Mouse (Mus musculus) embryonic facial prominence, embryonic 13.5 days (tissue): ENCODE data around the gene Fibin. TPM values are rescaled to one million over a fixed set of nuclear protein-coding genes. Genes with fewer than 3 reads are reported as not detected.

ENCODE experiments used
- ATAC-seq: fragments of 200-750 bp; cut with Nextera tagmentation; 2 replicates; pipeline ENCODE4 v1.8.0; 2017; ENCODE audit warnings: low read depth; ENCODE audit not compliant: insufficient number of reproducible peaks, insufficient read depth, low FRiP score, low TSS enrichment
- H3K27ac ChIP-seq: fragments of 300-500 bp; sonication (generic); 2 replicates; pipeline ENCODE4 v1.5.1; 2015; ENCODE audit warnings: moderate library complexity, mild to moderate bottlenecking, inconsistent platforms
- H3K27me3 ChIP-seq: fragments of 300-500 bp; sonication (generic); 2 replicates; pipeline ENCODE4 v1.6.1; 2015; ENCODE audit warnings: mild to moderate bottlenecking, inconsistent platforms
- H3K36me3 ChIP-seq: fragments of 300-500 bp; sonication (generic); 2 replicates; pipeline ENCODE4 v1.6.1; 2015; ENCODE audit warnings: mild to moderate bottlenecking, inconsistent platforms
- H3K4me1 ChIP-seq: fragments of 300-500 bp; sonication (generic); 2 replicates; pipeline ENCODE4 v1.6.1; 2015; ENCODE audit warnings: inconsistent platforms
- H3K4me2 ChIP-seq: fragments of 300-500 bp; sonication (generic); 2 replicates; pipeline ENCODE4 v1.6.1; 2015; ENCODE audit warnings: moderate library complexity, mild to moderate bottlenecking, inconsistent platforms
- H3K4me3 ChIP-seq: fragments of 300-500 bp; sonication (generic); 2 replicates; pipeline ENCODE4 v1.5.1; 2015; ENCODE audit warnings: mild to moderate bottlenecking, inconsistent platforms
- H3K9ac ChIP-seq: fragments of 300-500 bp; sonication (generic); 2 replicates; pipeline ENCODE4 v1.6.1; 2015; ENCODE audit warnings: mild to moderate bottlenecking, inconsistent platforms
- H3K9me3 ChIP-seq: fragments of 300-500 bp; sonication (generic); 2 replicates; pipeline ENCODE4 v1.6.1; 2016; ENCODE audit warnings: inconsistent platforms
- WGBS: fragments of 180-500 bp; shearing (Covaris S2); methylation state at CpG from one replicate; pipeline ENCODE4 v1.1.7; 2015; ENCODE audit warnings: mixed read lengths; 5-methylcytosine and 5-hydroxymethylcytosine counted together
- polyA plus RNA-seq: library from polyadenylated mRNA; unstranded; fragments of >200 nt; fragmentation: Nextera tagmentation; extraction: Ambion mirVana; gene quantifications from 2 replicates; pipeline ENCODE4 v1.2.1, GENCODE M21; 2015

Fibin gene
- polyA plus RNA-seq, 1 experiment from 2014 or later, result 66.1 TPM

- no peak overlapping the region for H3K4me2 ChIP-seq
- H3K4me3 ChIP-seq, result no peak overlapping the region
- no peak for ATAC-seq
- H3K9ac ChIP-seq, result no peak overlapping the region
- H3K27me3 ChIP-seq, result peaks cover 5% of the 10 kb centered on the region; the same call in 1 of the 2 replicates
- peaks cover 14% of the 10 kb centered on the region for H3K4me1 ChIP-seq
- peak overlapping the region; percentile 17; the same call in 1 of the 2 replicates for H3K27ac ChIP-seq
- no peaks in the 10 kb centered on the region for H3K9me3 ChIP-seq
- WGBS, result 65% methylated on average over 3 of the region's 3 CpGs
- H3K36me3 ChIP-seq, result no peaks in the 10 kb centered on the region
Measured at GRCm38 (mm10) chr2:110363855-110364254, 872 bp upstream of the Fibin start.

- peaks cover 5% of the 10 kb centered on the region; the same call in 1 of the 2 replicates for H3K4me1 ChIP-seq
- peak overlapping the region; percentile 34; the same call in 1 of the 2 replicates for H3K27ac ChIP-seq
- no peaks in the 10 kb centered on the region for H3K9me3 ChIP-seq
- no peak overlapping the region for H3K9ac ChIP-seq
- 86% methylated on average over 5 of the region's 5 CpGs for WGBS
- ATAC-seq, result no peak
- H3K4me3 ChIP-seq, result no peak overlapping the region
- no peak overlapping the region for H3K4me2 ChIP-seq
- H3K27me3 ChIP-seq, result no peaks in the 10 kb centered on the region
- no peaks in the 10 kb centered on the region for H3K36me3 ChIP-seq
Measured at GRCm38 (mm10) chr2:110353302-110353970, 9.5 kb downstream of the Fibin start.

DNA sequence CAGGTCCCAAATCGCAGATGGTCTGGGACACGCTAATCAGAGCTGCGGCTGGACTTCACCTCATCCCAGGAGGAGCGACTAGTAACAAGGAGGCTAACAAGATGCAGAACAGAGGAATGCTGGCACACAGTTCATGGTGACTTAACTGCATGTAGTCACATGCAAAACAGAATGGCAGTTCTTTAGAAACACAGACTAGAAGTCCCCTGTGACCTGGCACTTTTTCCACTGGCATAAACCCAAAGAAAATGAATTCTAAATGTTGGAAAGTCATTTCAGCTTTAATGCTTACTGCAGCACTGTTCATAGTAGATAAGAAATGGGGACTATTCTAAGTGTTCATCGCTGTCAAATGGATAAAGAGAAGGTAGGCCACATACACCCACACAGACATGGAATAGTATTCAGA is 11.1 kb downstream of the Fibin start:
- H3K27ac ChIP-seq, result peak overlapping the region; percentile 39; the same call in 1 of the 2 replicates
- H3K27me3 ChIP-seq, result no peaks in the 10 kb centered on the region
- H3K9ac ChIP-seq, result no peak overlapping the region
- no peak overlapping the region for H3K4me2 ChIP-seq
- peaks cover 5% of the 10 kb centered on the region; the same call in 1 of the 2 replicates for H3K4me1 ChIP-seq
- no peaks in the 10 kb centered on the region for H3K9me3 ChIP-seq
- no peaks in the 10 kb centered on the region for H3K36me3 ChIP-seq
- 39% methylated on average over 5 of the region's 5 CpGs for WGBS
- no peak for ATAC-seq
- H3K4me3 ChIP-seq, result no peak overlapping the region

GRCm38 (mm10) chr2:110351406-110351805 is 11.6 kb downstream of the Fibin start:
- no peak for ATAC-seq
- no peaks in the 10 kb centered on the region for H3K36me3 ChIP-seq
- no peaks in the 10 kb centered on the region for H3K27me3 ChIP-seq
- no peak overlapping the region for H3K4me2 ChIP-seq
- H3K9me3 ChIP-seq, result no peaks in the 10 kb centered on the region
- peak overlapping the region; percentile 39; the same call in 1 of the 2 replicates for H3K27ac ChIP-seq
- no peak overlapping the region for H3K9ac ChIP-seq
- H3K4me3 ChIP-seq, result no peak overlapping the region
- 42% methylated on average over 1 of the region's 1 CpGs for whole genome bisulfite sequencing
- peaks cover 5% of the 10 kb centered on the region; the same call in 1 of the 2 replicates for H3K4me1 ChIP-seq

DNA sequence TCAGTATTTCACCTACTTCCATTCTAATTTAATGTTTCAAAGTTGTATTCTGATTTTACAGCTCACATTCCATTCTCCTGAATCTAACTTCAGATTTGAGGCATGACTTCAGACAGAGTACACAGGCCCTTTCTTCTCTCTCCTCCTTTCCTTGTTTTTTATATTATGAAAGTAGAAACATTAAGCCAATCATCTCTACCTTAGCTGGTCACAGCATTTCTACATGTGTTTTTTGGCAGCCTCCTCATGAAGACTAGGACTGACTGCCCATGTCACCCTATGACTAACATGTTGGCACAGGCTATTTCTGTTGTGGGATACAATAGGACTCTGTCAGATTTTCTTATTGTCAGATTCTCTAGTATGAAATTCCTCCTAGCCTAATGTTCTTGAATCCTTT is 34.0 kb downstream of the Fibin start:
- no peaks in the 10 kb centered on the region for H3K4me1 ChIP-seq
- no peak for ATAC-seq
- H3K27ac ChIP-seq, result no peak overlapping the region
- no peak overlapping the region for H3K4me2 ChIP-seq
- H3K27me3 ChIP-seq, result no peaks in the 10 kb centered on the region
- H3K9me3 ChIP-seq, result no peaks in the 10 kb centered on the region
- H3K4me3 ChIP-seq, result no peak overlapping the region
- no peaks in the 10 kb centered on the region for H3K36me3 ChIP-seq
- no peak overlapping the region for H3K9ac ChIP-seq

DNA sequence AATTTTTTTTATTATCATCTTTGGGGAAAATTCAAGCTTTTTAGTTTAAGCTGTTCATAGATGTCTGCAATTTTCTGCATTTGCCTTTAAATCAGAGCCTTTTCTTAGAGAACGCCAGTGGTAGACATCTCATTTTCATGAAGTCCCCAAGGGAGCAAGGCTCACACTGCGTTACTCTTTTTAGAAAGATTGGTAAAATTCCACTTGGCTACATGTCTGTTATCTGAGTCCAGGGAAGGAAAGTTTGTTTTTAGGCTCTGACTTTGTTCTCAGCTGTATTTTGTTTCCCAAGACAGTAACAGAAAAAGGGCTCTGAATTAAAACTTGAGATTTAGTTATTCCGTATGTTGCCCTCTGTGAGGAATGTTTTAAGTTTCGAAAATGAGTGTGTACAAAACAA is 43.0 kb downstream of the Fibin start:
- no peaks in the 10 kb centered on the region for H3K4me1 ChIP-seq
- no peak overlapping the region for H3K9ac ChIP-seq
- H3K4me3 ChIP-seq, result no peak overlapping the region
- H3K36me3 ChIP-seq, result no peaks in the 10 kb centered on the region
- H3K27me3 ChIP-seq, result no peaks in the 10 kb centered on the region
- H3K27ac ChIP-seq, result no peak overlapping the region
- WGBS, result 50% methylated on average over 4 of the region's 4 CpGs
- no peaks in the 10 kb centered on the region for H3K9me3 ChIP-seq
- H3K4me2 ChIP-seq, result no peak overlapping the region
- ATAC-seq, result no peak

GRCm38 (mm10) chr2:110319266-110319665 is 43.7 kb downstream of the Fibin start:
- Histone ChIP-seq H3K4me3 (no peak overlapping the region), H3K9me3 (no peaks in the 10 kb centered on the region), H3K4me1 (no peaks in the 10 kb centered on the region), H3K4me2 (no peak overlapping the region), H3K36me3 (no peaks in the 10 kb centered on the region), H3K27me3 (no peaks in the 10 kb centered on the region), H3K9ac (no peak overlapping the region), H3K27ac (no peak overlapping the region)
- no peak for ATAC-seq
- WGBS, result 76% methylated on average over 1 of the region's 1 CpGs

GRCm38 (mm10) chr2:110318719-110319118 is 44.3 kb downstream of the Fibin start:
- Histone ChIP-seq H3K27ac (no peak overlapping the region), H3K9ac (no peak overlapping the region), H3K4me2 (no peak overlapping the region), H3K4me1 (0 out of 2 replicates have a peak, but pooled peaks cover under 1% of the 10 kb centered on the region), H3K4me3 (no peak overlapping the region), H3K27me3 (no peaks in the 10 kb centered on the region), H3K9me3 (no peaks in the 10 kb centered on the region), H3K36me3 (no peaks in the 10 kb centered on the region)
- ATAC-seq, result no peak
- WGBS, result 95% methylated on average over 1 of the region's 1 CpGs

DNA sequence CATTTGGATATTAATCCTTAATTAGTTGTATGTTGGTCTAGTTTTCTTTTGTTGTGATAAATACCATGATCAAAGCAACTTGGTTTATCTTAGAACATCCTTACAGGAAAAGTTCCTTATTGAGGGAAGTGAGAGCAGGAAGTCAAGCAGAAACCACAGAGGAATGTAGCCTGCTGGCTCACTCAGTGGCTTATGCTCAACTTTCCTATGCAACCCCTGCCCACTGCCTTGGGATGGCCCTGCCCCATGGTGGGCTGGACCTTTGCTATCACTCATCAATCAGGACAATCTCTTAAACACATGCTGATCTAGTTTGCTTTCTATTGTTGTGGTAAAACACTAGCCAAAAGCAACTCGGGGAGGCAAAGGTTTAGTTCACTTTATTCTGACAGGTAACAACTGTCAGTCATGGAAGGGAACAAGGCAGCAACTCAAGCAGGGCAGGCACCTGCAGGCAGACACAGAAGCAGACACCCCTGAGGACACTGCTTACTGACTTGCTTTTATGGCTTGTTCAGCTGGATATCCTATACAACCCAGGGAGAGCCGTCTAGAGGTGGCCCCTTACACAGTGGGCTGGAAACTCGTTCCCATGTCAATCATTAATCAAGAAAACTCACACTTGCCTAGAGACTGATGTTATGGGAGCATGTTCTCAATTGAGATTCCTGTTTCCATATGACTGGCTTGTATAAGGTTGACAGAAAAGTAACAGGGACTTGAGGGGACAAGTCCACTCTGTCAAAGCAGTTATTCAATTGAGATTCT is 46.7 kb downstream of the Fibin start:
- WGBS, result 40% methylated on average over 3 of the region's 3 CpGs
- no peaks in the 10 kb centered on the region for H3K9me3 ChIP-seq
- peaks cover 7% of the 10 kb centered on the region for H3K4me1 ChIP-seq
- H3K4me2 ChIP-seq, result no peak overlapping the region
- H3K27me3 ChIP-seq, result no peaks in the 10 kb centered on the region
- no peak overlapping the region for H3K27ac ChIP-seq
- no peak overlapping the region for H3K4me3 ChIP-seq
- H3K9ac ChIP-seq, result no peak overlapping the region
- no peaks in the 10 kb centered on the region for H3K36me3 ChIP-seq
- no peak for ATAC-seq

DNA sequence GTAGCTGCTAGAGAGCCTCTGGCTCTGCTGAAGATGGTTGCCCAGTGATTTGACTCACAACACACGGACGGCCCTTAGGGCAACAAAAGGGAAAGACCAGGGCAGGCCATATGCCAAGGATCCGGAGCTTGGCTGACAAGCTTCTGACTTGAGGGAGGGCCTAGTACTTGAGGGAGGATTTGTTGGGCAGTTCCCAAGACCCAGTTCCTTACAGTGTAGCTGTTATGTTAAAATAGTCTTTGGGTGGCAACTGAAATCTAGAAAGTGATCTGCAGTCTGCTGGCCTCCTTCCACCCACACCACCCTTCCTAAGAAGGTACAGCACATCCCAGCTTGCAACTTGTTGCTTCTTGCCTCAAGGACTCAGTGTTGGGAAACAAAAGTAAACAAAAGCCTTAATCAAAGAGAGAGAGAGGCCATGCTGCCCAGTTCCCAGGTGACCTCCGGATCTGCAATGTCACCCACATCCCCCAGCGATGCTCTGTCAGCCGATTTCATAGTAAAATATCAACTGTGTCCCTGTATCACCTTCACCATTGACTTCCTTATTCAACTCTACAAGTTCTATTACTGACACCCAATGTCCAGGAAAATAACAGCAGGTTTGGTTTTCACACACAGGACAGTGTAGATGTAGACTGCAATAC is 48.4 kb downstream of the Fibin start, which contains the start of gene Bbox1:
Gene Bbox1, minus strand, starts transcription at position 52 of the 647 bp plus-strand sequence.
- H3K4me3 ChIP-seq, result no peak within 1 kb of the TSS
- no peak within 1 kb of the TSS for H3K9ac ChIP-seq
- H3K36me3 ChIP-seq, result no peaks in the 10 kb centered on the region
- H3K27ac ChIP-seq, result peak within 1 kb of the TSS; percentile 62
- ATAC-seq, result no peak
- no peaks in the 10 kb centered on the region for H3K9me3 ChIP-seq
- H3K27me3 ChIP-seq, result no peaks in the 10 kb centered on the region
- H3K4me2 ChIP-seq, result no peak within 1 kb of the TSS
- 80% methylated on average over 6 of the region's 6 CpGs for WGBS
- H3K4me1 ChIP-seq, result peaks cover 7% of the 10 kb centered on the region

DNA sequence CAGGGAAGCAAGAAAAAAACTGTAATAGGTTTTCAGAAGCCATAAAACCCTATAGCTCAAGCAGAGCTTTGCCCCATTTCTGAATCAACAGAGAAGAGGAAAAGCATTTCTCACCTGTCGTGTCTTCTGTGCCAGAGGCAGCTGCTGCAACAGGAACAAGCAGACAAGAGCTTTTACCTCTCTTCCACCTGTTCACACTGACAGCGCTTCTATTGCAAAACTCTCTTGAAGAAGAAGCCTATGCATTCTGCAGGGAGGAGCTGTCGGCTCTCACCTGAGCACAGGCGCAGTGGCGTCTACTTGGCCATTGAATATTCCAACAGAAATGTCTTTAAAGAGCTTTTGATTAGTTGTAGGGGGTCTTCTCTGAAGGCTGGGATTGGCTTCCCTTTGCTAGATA is 48.9 kb downstream of the Fibin start:
- 89% methylated on average over 5 of the region's 5 CpGs for WGBS
- no peak overlapping the region for H3K9ac ChIP-seq
- ATAC-seq, result no peak
- H3K36me3 ChIP-seq, result no peaks in the 10 kb centered on the region
- no peak overlapping the region; the same call in 1 of the 2 replicates for H3K27ac ChIP-seq
- H3K9me3 ChIP-seq, result no peaks in the 10 kb centered on the region
- H3K4me2 ChIP-seq, result no peak overlapping the region
- no peaks in the 10 kb centered on the region for H3K27me3 ChIP-seq
- H3K4me3 ChIP-seq, result no peak overlapping the region
- peaks cover 7% of the 10 kb centered on the region for H3K4me1 ChIP-seq
